Mouse (Mus musculus): ENCODE data around the gene Slc18b1.

DNA sequence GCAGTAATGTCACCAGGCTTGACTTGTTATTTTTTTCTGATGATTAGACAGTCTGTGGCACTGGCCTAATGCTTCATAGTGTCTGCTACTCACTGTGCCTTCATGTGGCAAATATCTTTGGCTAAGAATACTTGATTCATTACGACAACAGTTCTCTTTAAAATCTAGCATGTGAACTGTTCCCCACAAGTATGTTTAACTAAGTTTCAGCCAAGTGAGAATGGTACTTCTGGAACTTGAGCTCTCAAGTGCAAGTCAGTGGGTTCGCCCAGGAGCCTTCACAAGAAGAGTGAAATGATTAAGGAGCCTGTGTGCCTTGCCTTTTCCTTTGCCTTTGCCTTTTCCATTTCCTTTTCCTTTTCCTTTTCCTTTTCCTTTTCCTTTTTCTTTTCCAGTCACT lies 55.3 kb downstream of the Slc18b1 start:
- TF ChIP-seq GATA1 (IDR thresholded peaks at IDR 0.05; ENCODE audit: borderline replicate concordance, low read length) (no peak), FLI1 (IDR thresholded peaks at IDR 0.05; ENCODE audit: low read length) (no peak)

Data from megakaryocyte, embryonic 14.5 days (primary cell).